Mouse (Mus musculus): ENCODE data around the gene Mmaa.

Gene Mmaa

GRCm38 (mm10) chr8:79294610-79295275 lies at the start of gene Mmaa:
Gene Mmaa, minus strand, starts transcription at chr8:79294937.
- DNase-seq (ENCODE audit: low spot score in 2 of 2), result peak; percentile 94 to 96

- no peak for DNase-seq (ENCODE audit: low spot score in 2 of 2)
Measured at GRCm38 (mm10) chr8:79341236-79341635, 46.5 kb upstream of the Mmaa start.

- DNase-seq (ENCODE audit: low spot score in 2 of 2), result no peak
Measured at GRCm38 (mm10) chr8:79339555-79339954, 44.8 kb upstream of the Mmaa start.

- DNase-seq (ENCODE audit: low spot score in 2 of 2), result no peak
Measured at GRCm38 (mm10) chr8:79338619-79339018, 43.9 kb upstream of the Mmaa start.

DNA sequence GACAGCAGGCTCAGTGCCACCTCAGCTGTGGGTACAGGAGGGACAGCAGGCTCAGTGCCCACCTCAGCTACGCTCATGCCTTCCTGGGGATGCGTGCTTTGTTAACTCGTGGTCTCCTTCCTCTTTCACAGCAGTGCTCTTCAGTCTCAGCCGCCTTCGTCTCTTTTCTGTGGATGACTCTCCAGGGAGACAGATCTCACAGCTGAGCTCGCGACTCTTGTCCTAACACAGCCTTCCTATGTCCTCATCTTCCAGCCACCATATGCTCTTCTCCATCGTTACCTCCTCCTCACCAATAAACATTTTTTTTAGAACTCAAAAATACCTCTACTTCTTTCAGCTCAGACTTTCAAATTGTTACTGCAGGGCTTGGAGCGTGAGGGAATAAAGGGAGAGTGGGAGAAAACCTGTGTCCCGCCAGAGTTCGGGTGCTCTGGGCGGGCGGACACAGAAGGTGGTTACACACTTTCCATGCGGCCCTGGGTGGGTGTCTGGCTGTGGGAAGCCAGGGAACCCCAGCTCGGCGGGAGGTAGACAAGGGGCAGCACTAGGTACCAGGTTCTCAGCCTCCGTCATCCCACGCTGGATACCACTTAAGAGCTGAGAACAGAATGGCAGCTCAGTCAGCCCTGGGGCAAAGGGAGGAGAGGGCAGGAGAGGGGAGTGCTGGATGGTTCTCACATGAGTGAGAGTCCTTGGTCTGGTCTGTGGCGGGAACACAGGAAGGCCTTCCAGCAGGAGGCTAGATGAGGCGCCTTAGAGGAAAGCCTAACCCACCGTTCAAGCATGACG lies 37.6 kb upstream of the Mmaa start:
- DNase-seq (ENCODE audit: low spot score in 2 of 2), result no peak

DNA sequence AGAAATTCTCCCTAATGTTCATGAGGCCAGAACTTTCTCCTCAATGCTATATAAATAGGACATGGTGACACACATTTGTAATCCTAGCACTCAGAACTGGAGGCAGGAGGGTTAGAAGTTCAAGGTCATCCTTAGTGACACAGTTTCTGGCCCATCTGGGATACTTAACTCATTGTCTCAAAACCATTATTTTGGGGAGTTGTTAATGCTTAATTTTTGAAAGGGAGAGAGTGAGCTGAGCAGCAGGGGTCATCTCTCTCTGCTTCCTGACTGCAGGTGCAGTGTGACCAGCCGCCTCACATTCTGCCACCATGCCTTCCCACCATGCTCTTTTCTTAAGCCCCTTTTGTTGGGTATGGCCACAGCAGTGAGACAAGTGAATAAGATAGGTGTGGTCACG lies 36.8 kb upstream of the Mmaa start:
- no peak for DNase-seq (ENCODE audit: low spot score in 2 of 2)

GRCm38 (mm10) chr8:79331017-79331416 lies 36.3 kb upstream of the Mmaa start:
- no peak for DNase-seq (ENCODE audit: low spot score in 2 of 2)

DNA sequence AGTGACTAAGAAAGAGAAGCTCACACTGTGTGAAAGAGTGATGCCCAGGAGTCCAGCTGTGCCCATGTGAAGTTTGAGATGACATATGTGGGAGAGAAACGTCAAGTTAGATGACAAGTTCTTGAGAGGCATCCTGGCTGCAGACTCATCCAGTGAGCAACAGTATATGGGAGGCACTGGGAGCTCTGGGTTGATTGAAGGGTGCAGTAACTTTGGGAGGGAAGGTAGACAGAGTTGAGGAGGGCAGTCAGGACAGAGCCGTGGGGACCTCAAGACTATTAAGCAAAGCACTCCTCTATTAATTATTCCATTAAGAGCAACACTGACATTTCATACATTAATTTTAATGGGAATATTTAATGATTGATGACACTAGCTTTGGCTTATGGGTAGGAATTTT lies 35.0 kb upstream of the Mmaa start:
- no peak for DNase-seq (ENCODE audit: low spot score in 2 of 2)

DNA sequence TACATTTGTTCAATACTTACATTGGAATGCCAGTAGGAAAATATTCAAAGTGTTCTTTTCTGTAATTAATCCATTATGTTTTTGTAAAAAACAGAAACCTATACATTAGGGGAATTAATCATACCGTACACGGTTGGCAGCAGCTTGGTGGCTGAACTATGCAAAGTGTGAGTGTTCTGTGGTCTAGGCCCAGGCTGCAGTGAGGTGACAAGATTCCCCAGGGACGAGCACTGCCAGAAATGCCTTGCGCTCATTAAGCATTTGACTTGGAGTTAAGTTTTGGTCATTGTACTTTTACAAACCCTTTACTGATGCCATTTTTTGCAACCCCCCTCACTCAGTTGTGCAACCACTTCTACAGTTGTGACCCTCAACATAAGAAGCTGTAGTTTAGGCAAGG lies 34.4 kb upstream of the Mmaa start:
- DNase-seq (ENCODE audit: low spot score in 2 of 2), result no peak

DNA sequence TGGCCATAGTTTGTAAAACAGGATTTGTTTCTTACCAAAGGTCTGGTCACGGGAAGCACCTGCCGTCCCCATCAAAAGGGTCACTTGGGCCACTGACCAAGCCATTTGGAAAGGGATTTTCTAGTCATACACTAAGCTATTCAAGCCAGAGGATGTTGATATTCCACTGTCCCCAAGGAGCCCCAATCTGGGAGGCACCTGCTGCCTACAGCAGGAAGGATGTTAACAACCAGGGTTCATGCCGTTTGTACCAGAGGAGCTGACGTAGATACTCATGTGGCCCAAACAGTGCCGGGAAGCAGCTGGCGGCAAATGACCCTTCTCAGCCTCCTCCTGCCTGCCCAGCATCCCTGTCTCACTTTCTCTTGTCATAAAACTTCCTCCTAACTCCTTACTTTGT lies 30.8 kb upstream of the Mmaa start:
- DNase-seq (ENCODE audit: low spot score in 2 of 2), result no peak

DNA sequence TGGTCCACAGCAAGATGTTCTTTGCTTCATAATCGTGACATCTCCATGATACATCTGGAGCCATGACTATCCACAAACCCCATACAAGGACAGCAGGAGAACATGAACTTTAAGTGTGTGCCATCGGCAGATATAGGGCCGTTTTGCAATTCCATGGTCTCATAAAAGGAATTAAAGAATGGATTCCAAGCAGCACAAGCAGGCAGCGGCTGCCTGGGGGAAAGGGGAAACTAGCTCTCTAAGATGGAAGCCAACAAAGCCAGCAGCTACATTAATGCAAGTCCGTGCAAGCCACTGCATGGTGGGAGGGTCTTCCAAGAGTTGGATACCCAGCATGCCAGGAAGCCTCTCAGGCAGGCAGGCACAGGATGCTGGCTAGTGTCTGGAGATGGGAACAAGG lies 30.2 kb upstream of the Mmaa start:
- no peak for DNase-seq (ENCODE audit: low spot score in 2 of 2)

GRCm38 (mm10) chr8:79324036-79324435 lies 29.3 kb upstream of the Mmaa start:
- DNase-seq (ENCODE audit: low spot score in 2 of 2), result no peak

DNA sequence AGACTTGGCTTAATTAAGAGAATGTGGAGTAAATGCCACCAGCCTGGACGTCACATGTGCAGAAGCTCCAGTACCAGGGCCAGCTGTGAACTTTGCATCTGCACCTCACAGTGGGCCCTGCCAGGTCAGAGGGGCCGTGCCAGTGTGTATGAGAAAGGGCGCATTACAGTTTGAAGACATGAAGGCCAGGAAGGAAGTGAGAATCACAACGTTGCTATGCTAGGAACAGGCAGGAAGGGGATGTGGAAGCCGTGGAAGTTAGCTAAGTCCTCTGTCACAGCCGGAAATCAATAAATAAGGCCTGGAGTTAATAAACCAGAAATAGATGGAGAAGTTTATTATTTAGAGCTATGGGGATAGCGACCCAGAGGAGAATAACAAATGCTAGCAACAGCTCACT lies 28.4 kb upstream of the Mmaa start:
- DNase-seq (ENCODE audit: low spot score in 2 of 2), result no peak

DNA sequence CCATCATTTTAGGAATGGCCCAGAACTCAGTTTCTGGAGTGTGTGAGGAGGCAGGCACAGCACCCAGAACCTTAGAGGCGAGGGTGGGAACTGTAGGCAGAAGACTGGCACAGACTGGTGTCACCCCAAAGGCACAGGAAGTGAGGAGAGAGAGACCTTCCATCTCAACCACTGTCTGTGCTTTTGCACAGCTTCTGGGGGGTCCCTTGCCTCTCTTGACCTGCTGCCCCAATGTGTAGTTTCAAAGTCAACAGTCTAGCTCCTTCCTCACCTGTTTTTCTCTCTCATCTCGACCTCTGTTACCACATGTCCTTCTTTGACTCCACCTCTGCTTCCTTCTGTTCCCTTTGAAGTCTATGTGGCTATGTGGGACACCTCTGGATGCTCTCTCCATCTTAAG lies 16.1 kb upstream of the Mmaa start:
- DNase-seq (ENCODE audit: low spot score in 2 of 2), result no peak

- no peak for DNase-seq (ENCODE audit: low spot score in 2 of 2)
Measured at GRCm38 (mm10) chr8:79305941-79306340, 11.2 kb upstream of the Mmaa start.

DNA sequence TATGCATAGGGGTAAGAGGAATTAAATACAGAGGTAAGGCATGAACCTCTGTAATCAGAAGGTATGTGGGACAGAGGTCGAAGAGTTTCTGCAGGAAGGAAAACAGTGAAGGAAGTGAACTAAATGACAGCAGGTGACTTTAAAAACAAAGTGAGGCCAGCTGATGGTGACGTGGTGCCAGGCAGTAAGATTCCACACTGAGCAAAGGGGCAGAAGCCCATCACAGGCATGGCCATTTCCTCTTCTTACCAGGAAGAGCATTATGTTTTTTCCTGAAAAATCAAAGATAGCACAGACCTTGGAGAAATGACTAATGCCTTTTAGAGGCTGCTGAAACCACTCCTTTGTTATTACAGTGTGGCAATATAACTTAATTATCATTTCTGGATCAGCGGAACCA lies 6.8 kb upstream of the Mmaa start:
- DNase-seq (ENCODE audit: low spot score in 2 of 2), result no peak

DNA sequence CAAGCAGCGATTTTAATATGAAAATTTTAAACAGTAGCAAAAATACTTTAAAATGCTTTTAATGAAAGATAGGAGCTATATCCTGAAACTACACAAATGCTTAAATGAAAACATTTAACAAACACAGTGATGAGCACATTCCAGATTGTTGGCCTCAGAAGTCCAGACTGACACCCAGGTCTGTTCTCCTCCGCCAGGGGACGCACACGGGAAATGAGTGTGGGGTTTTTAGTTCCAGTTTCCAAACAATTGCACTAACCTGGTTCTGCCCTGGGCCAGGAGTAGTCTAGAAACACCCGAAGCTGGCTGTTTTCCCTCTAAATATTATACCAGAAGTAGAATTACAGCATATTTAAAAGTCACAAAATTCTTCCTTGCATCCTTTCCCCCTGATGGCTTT lies 5.0 kb upstream of the Mmaa start:
- DNase-seq (ENCODE audit: low spot score in 2 of 2), result no peak

DNA sequence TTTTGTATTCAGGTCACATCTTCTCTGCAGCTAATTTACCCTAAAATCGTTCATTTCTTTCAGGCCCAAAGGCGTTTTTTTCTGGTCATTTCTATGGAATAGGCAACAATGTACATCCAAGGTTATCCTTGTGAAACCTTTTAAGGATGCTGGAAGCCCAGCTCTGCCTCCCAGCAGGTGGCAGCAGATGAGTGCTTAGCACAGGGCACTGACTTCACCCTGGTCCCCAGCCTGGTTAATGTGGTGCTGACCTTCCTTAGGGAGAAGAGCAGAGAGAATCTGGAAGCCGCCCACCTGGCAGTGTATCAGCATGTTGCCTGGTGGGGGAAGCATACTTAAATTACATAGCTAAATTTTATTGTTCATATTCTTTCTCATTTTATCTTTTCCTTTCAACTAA lies 3.0 kb upstream of the Mmaa start:
- peak; percentile 39 to 62 for DNase-seq (ENCODE audit: low spot score in 2 of 2)

- no peak for DNase-seq (ENCODE audit: low spot score in 2 of 2)
Measured at GRCm38 (mm10) chr8:79295276-79296105, 754 bp upstream of the Mmaa start.

- DNase-seq (ENCODE audit: low spot score in 2 of 2), result no peak
Measured at GRCm38 (mm10) chr8:79293841-79294240, 896 bp downstream of the Mmaa start.

DNA sequence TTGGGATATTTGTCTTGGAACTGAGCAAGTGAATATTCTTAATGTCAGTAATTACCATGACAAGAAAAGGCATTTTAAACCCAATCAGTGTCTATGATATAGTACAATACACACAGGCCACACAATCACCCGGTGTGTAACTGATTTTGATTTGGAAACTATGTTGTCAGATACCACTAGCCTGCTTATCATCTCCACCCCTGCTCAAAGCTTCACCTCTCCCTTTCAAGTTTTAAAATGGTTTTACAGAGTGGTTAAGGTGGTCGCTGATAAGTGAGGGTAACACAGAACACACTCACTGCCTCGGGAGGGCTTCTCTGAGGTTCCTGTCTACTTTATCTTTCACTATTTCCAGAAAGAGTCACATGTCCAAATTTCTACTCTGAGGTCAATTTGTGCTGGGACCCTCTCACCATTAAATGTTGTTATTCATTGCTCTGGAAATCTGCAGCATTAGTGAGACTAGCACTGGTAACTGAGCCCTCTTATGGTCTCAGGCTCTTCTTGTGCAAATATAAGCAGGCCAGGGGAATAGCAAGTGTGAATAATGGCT lies 1.9 kb downstream of the Mmaa start:
- DNase-seq (ENCODE audit: low spot score in 2 of 2), result no peak

DNA sequence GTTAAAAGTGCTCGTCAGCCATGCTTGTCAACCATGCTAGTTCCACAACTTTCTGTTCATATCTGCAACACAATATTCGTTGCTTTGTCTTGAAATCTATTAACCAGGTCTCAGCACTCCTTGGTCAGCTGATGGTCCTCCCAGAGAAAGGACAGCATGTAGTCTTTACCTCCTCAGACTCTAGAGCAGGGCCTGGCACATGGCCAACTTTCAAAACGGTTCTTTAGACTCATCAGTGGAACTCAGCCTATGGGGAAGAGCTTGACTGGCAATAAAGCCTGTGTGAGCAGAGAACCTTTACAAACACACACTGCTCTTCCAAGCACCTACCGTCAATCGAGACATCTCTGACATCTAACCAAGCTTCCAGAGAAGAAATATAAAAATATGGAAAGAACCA lies 5.1 kb downstream of the Mmaa start:
- no peak for DNase-seq (ENCODE audit: low spot score in 2 of 2)
